Mouse (Mus musculus): ENCODE data around the gene Myocos. TPM values are rescaled to one million over a fixed set of nuclear protein-coding genes. Genes with fewer than 3 reads are reported as not detected.

Gene Myocos
- total and polyA plus RNA-seq, 3 experiments = not detected

DNA sequence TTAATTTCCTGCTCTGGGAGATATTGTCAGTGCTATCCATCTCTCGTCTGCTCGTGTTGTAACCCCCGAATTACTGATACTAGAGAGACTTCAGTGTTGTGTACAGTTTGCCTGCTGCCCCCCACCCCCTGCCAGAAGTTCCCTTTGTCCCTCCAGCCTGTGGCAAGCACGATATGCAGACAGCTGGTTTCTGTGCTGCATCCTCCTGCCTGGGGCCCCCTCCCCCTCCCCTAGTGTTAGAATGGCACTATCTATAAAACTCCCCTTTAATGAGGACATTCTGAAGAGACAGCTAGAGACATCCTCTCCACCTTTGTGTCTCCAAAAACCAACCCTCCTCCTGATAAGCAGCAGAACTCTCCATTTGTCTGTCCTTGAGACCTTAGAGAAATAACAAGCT, 34.1 kb downstream of the Myocos start:
- ATAC-seq (ENCODE audit: extremely low read depth, insufficient number of reproducible peaks, low FRiP score, poor library complexity, severe bottlenecking) (no peak), DNase-seq (ENCODE audit: low spot score) (no peak)
- peaks cover 2% of the 10 kb centered on the region for H3K27me3 ChIP-seq (ENCODE audit: insufficient read depth, low read length)
- H3K4me3 ChIP-seq (ENCODE audit: low read depth, low read length) = no peak overlapping the region
- H3K36me3 ChIP-seq (replicated peaks) = no peaks in the 10 kb centered on the region
- no peak for TF ChIP-seq POLR2AphosphoS5 (IDR thresholded peaks at IDR 0.05; ENCODE audit: insufficient replicate concordance, low read depth, low read length)
- H3K9me3 ChIP-seq (replicated peaks) = no peaks in the 10 kb centered on the region
- H3K4me1 ChIP-seq (ENCODE audit: insufficient read depth, low read depth, low read length) = peaks cover 7% of the 10 kb centered on the region; the same call in 1 of the 2 replicates

- Histone ChIP-seq H3K27me3 (ENCODE audit: insufficient read depth, low read length) (no peaks in the 10 kb centered on the region; the same call in 1 of the 2 replicates), H3K36me3 (replicated peaks) (no peaks in the 10 kb centered on the region), H3K9me3 (replicated peaks) (no peaks in the 10 kb centered on the region), H3K4me1 (ENCODE audit: insufficient read depth, low read depth, low read length) (peaks cover 7% of the 10 kb centered on the region; the same call in 1 of the 2 replicates), H3K4me3 (ENCODE audit: low read depth, low read length) (no peak overlapping the region)
- DNase-seq (ENCODE audit: low spot score) (no peak), ATAC-seq (ENCODE audit: extremely low read depth, insufficient number of reproducible peaks, low FRiP score, poor library complexity, severe bottlenecking) (no peak)
- peak; percentile 29; the same call in 1 of the 2 replicates for TF ChIP-seq CTCF (IDR thresholded peaks at IDR 0.05; ENCODE audit: low read depth, low read length)
- TF ChIP-seq GATA1 (IDR thresholded peaks at IDR 0.05; ENCODE audit: borderline replicate concordance, low read length) = no peak
Measured at GRCm38 (mm10) chr1:162620487-162620886, 37.5 kb downstream of the Myocos start.

DNA sequence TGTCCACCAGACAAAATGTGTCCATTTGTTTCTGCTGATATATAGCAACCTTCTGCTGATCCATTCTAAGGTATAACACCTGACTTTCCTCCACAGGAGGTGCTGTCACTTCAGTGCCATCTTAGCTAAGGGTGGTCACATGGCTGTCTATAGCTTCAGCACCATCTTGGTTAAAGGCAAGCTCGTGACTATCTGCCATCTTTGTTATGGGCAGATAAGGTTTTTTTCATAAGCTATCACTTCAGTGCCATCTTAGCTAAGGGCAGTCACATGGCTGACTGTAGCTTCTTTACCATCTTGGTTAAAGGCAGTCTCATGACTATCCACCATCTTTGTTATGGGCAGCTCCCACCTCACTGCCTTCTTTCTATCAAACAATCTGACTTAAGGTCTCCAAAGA, 42.5 kb downstream of the Myocos start:
- TF ChIP-seq GATA1 (IDR thresholded peaks at IDR 0.05; ENCODE audit: borderline replicate concordance, low read length) = no peak
- no peak for TF ChIP-seq TAL1 (conservative IDR thresholded peaks at IDR 0.05; ENCODE audit: low read depth, low read length)
- TF ChIP-seq POLR2AphosphoS5 (IDR thresholded peaks at IDR 0.05; ENCODE audit: insufficient replicate concordance, low read depth, low read length) = no peak
- TF ChIP-seq CTCF (IDR thresholded peaks at IDR 0.05; ENCODE audit: low read depth, low read length) = no peak
- no peak for TF ChIP-seq GATA2 (IDR thresholded peaks at IDR 0.05; ENCODE audit: borderline replicate concordance, low read depth, low read length)
- peaks cover 7% of the 10 kb centered on the region for H3K27me3 ChIP-seq (ENCODE audit: insufficient read depth, low read length)
- no peaks in the 10 kb centered on the region for H3K4me1 ChIP-seq (ENCODE audit: insufficient read depth, low read depth, low read length)
- no peak overlapping the region for H3K4me3 ChIP-seq (ENCODE audit: low read depth, low read length)
- DNase-seq (ENCODE audit: low spot score) = no peak
- no peaks in the 10 kb centered on the region for H3K36me3 ChIP-seq (replicated peaks)
- peak; percentile 54 for ATAC-seq (ENCODE audit: extremely low read depth, insufficient number of reproducible peaks, low FRiP score, poor library complexity, severe bottlenecking)
- H3K9me3 ChIP-seq (replicated peaks) = no peaks in the 10 kb centered on the region

- TF ChIP-seq CTCF (IDR thresholded peaks at IDR 0.05; ENCODE audit: low read depth, low read length) (no peak), POLR2AphosphoS5 (IDR thresholded peaks at IDR 0.05; ENCODE audit: insufficient replicate concordance, low read depth, low read length) (no peak), GATA1 (IDR thresholded peaks at IDR 0.05; ENCODE audit: borderline replicate concordance, low read length) (no peak), TAL1 (conservative IDR thresholded peaks at IDR 0.05; ENCODE audit: low read depth, low read length) (no peak), GATA2 (IDR thresholded peaks at IDR 0.05; ENCODE audit: borderline replicate concordance, low read depth, low read length) (no peak)
- ATAC-seq (ENCODE audit: extremely low read depth, insufficient number of reproducible peaks, low FRiP score, poor library complexity, severe bottlenecking) = no peak
- no peaks in the 10 kb centered on the region for H3K4me1 ChIP-seq (ENCODE audit: insufficient read depth, low read depth, low read length)
- no peak for DNase-seq (ENCODE audit: low spot score)
- H3K9me3 ChIP-seq (replicated peaks) = no peaks in the 10 kb centered on the region
- no peak overlapping the region for H3K4me3 ChIP-seq (ENCODE audit: low read depth, low read length)
- H3K27me3 ChIP-seq (ENCODE audit: insufficient read depth, low read length) = peaks cover 18% of the 10 kb centered on the region
- no peaks in the 10 kb centered on the region for H3K36me3 ChIP-seq (replicated peaks)
Measured at GRCm38 (mm10) chr1:162611191-162611590, 46.8 kb downstream of the Myocos start.

GRCm38 (mm10) chr1:162609633-162610250, 48.3 kb downstream of the Myocos start:
- no peak overlapping the region for H3K4me3 ChIP-seq (ENCODE audit: low read depth, low read length)
- ATAC-seq (ENCODE audit: extremely low read depth, insufficient number of reproducible peaks, low FRiP score, poor library complexity, severe bottlenecking) = no peak
- TF ChIP-seq GATA1 (IDR thresholded peaks at IDR 0.05; ENCODE audit: borderline replicate concordance, low read length) (no peak), POLR2AphosphoS5 (IDR thresholded peaks at IDR 0.05; ENCODE audit: insufficient replicate concordance, low read depth, low read length) (no peak), TAL1 (conservative IDR thresholded peaks at IDR 0.05; ENCODE audit: low read depth, low read length) (no peak), GATA2 (IDR thresholded peaks at IDR 0.05; ENCODE audit: borderline replicate concordance, low read depth, low read length) (no peak), CTCF (IDR thresholded peaks at IDR 0.05; ENCODE audit: low read depth, low read length) (no peak)

GRCm38 (mm10) chr1:162608127-162608526, 49.9 kb downstream of the Myocos start:
- DNase-seq (ENCODE audit: low spot score) = no peak
- Histone ChIP-seq H3K36me3 (replicated peaks) (peaks cover 2% of the 10 kb centered on the region), H3K4me3 (ENCODE audit: low read depth, low read length) (no peak overlapping the region), H3K27me3 (ENCODE audit: insufficient read depth, low read length) (peaks cover 18% of the 10 kb centered on the region), H3K4me1 (ENCODE audit: insufficient read depth, low read depth, low read length) (no peaks in the 10 kb centered on the region), H3K9me3 (replicated peaks) (no peaks in the 10 kb centered on the region)
- no peak for ATAC-seq (ENCODE audit: extremely low read depth, insufficient number of reproducible peaks, low FRiP score, poor library complexity, severe bottlenecking)
- TF ChIP-seq POLR2AphosphoS5 (IDR thresholded peaks at IDR 0.05; ENCODE audit: insufficient replicate concordance, low read depth, low read length) (no peak), CTCF (IDR thresholded peaks at IDR 0.05; ENCODE audit: low read depth, low read length) (no peak), TAL1 (conservative IDR thresholded peaks at IDR 0.05; ENCODE audit: low read depth, low read length) (no peak), GATA2 (IDR thresholded peaks at IDR 0.05; ENCODE audit: borderline replicate concordance, low read depth, low read length) (no peak), GATA1 (IDR thresholded peaks at IDR 0.05; ENCODE audit: borderline replicate concordance, low read length) (no peak)

More at GRCm38 (mm10) chr1:162609633-162610250, 48.3 kb downstream of the Myocos start:
- Histone ChIP-seq H3K27me3 (ENCODE audit: insufficient read depth, low read length) (peaks cover 18% of the 10 kb centered on the region), H3K36me3 (replicated peaks) (peaks cover 2% of the 10 kb centered on the region), H3K4me1 (ENCODE audit: insufficient read depth, low read depth, low read length) (no peaks in the 10 kb centered on the region), H3K9me3 (replicated peaks) (no peaks in the 10 kb centered on the region)
- DNase-seq (ENCODE audit: low spot score) = no peak
